Mouse (Mus musculus) neutrophil, adult 5-6 weeks (primary cell): ENCODE results near the gene Abca3. TPM values are rescaled to one million over a fixed set of nuclear protein-coding genes. Genes with fewer than 3 reads are reported as not detected.
A peak's percentile ranks its signal among the peaks of the same experiment; 100 is the strongest.
"Not testable (repeated sequence)": the region's sequence is repeated elsewhere in the genome, so short reads cannot be mapped to it uniquely, and the experiment has no call there.

Experiments used
- ATAC-seq: fragments of 151-379, 151-347 bp; 2 replicates; pipeline ENCODE4 v1.8.0; 2017; ENCODE audit warnings: mild to moderate bottlenecking, moderate TSS enrichment; ENCODE audit not compliant: insufficient number of reproducible peaks, poor library complexity, low FRiP score, severe bottlenecking; ENCODE audit errors: extremely low read depth
- total RNA-seq: library from RNA; stranded (forward); fragments of 200-1000 nt; gene quantifications from 2 replicates; pipeline ENCODE4 v1.2.3, GENCODE M21; 2017

The Abca3 gene
- total RNA-seq, 1 experiment from 2014 or later, result 31.3 TPM

GRCm38 (mm10) chr17:24375094-24375712, 23.5 kb downstream of the Abca3 start:
- ATAC-seq, result no peak

GRCm38 (mm10) chr17:24375886-24376285, 24.1 kb downstream of the Abca3 start:
- no peak for ATAC-seq

GRCm38 (mm10) chr17:24378496-24378895, 26.7 kb downstream of the Abca3 start:
- no peak for ATAC-seq

- no peak for ATAC-seq
Observed at GRCm38 (mm10) chr17:24383789-24384188, 32.0 kb downstream of the Abca3 start.

- ATAC-seq, result no peak
Observed at GRCm38 (mm10) chr17:24388711-24389110, 37.0 kb downstream of the Abca3 start.

- no peak for ATAC-seq
Observed at GRCm38 (mm10) chr17:24389865-24390264, 38.1 kb downstream of the Abca3 start.

- no peak for ATAC-seq
Observed at GRCm38 (mm10) chr17:24391149-24391548, 39.4 kb downstream of the Abca3 start.

GRCm38 (mm10) chr17:24393527-24393926, 41.8 kb downstream of the Abca3 start:
- ATAC-seq, result no peak

GRCm38 (mm10) chr17:24394456-24394855, 42.7 kb downstream of the Abca3 start:
- ATAC-seq, result no peak

GRCm38 (mm10) chr17:24402371-24402770, 50.6 kb downstream of the Abca3 start:
- no peak for ATAC-seq

GRCm38 (mm10) chr17:24407116-24407803, 55.5 kb downstream of the Abca3 start:
- no peak for ATAC-seq

GRCm38 (mm10) chr17:24413557-24414211, 61.9 kb downstream of the Abca3 start:
- no peak for ATAC-seq

GRCm38 (mm10) chr17:24414230-24414976, 62.7 kb downstream of the Abca3 start, which contains the start of gene Rnps1:
TSS of gene Rnps1 (plus strand) at chr17:24414565.
- peak; percentile 88 for ATAC-seq

- ATAC-seq, result no peak
Observed at GRCm38 (mm10) chr17:24415011-24415410, 63.3 kb downstream of the Abca3 start.

- no peak for ATAC-seq
Observed at GRCm38 (mm10) chr17:24416051-24416652, 64.4 kb downstream of the Abca3 start.

- ATAC-seq, result no peak
Observed at GRCm38 (mm10) chr17:24423114-24423513, 71.4 kb downstream of the Abca3 start.

- no peak for ATAC-seq
Observed at GRCm38 (mm10) chr17:24424489-24424888, 72.7 kb downstream of the Abca3 start.

- not testable (repeated sequence) for ATAC-seq
Observed at GRCm38 (mm10) chr17:24425326-24425725, 73.6 kb downstream of the Abca3 start.

- no peak for ATAC-seq
Observed at GRCm38 (mm10) chr17:24425905-24426304, 74.2 kb downstream of the Abca3 start.
